Mouse (Mus musculus): ENCODE measurements around the gene Gprc5a.

- TF ChIP-seq CTCF (IDR thresholded peaks at IDR 0.05; ENCODE audit: insufficient read depth, low read depth, low read length) (no peak), POLR2A (IDR thresholded peaks at IDR 0.05; ENCODE audit: insufficient read depth, low read depth, low read length) (no peak)
These were observed 43.8 kb upstream of the Gprc5a start for GRCm38 (mm10) chr6:135021633-135022032.
